Mouse (Mus musculus) C2C12 (cell line): ENCODE data around the gene Ebf4.

Experiments used
- CTCF ChIP-seq: IDR thresholded peaks from one replicate; pipeline ENCODE4 v1.5.1; 2011; ENCODE audit not compliant: control insufficient read depth, insufficient read depth, insufficient read length
- FOSL1 ChIP-seq: IDR thresholded peaks from one replicate; pipeline ENCODE4 v1.8.0; 2011; ENCODE audit warnings: mild to moderate bottlenecking, low read length; ENCODE audit not compliant: poor library complexity, insufficient read depth, severe bottlenecking
- MAX ChIP-seq: IDR thresholded peaks from one replicate; pipeline ENCODE4 v1.6.1; 2011; ENCODE audit warnings: mild to moderate bottlenecking, control low read depth
- MYOD1 ChIP-seq: IDR thresholded peaks from one replicate; pipeline ENCODE4 v1.6.1; 2011; ENCODE audit warnings: low read depth; ENCODE audit not compliant: control insufficient read depth, insufficient read length
- MYOG ChIP-seq: IDR thresholded peaks from one replicate; pipeline ENCODE4 v1.6.1; 2011; ENCODE audit not compliant: control insufficient read depth, insufficient read length; ENCODE audit errors: extremely low read depth
- USF1 ChIP-seq: IDR thresholded peaks from one replicate; pipeline ENCODE4 v1.6.1; 2011; ENCODE audit warnings: low read depth, mild to moderate bottlenecking, control low read depth, moderate library complexity

DNA sequence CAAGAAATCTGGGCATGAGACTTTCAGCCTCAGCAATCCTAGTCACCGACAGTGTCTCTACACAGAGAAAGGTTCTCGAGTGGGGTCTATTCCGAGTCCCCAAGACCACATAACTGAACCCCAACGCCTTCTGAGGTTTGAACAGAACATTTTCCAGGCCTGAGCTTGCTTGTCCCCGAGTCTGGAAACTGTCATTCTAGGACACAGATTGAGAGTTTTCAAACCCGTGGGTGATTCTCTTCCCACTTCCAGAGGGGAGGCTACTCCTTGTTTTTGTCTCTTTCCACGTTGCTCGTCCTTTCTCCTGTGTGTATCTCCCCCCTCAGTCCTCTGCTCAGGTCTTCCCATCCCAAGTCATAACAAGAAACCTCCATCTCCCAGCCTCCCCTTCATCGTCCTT is 2.6 kb downstream of the Ebf4 start:
- TF ChIP-seq CTCF (no peak), MAX (no peak), USF1 (no peak), MYOD1 (no peak), MYOG (no peak), FOSL1 (no peak)
